Mouse (Mus musculus) sigmoid colon, adult 10 weeks (tissue): ENCODE results near the gene B3glct. TPM values are rescaled to one million over a fixed set of nuclear protein-coding genes. Genes with fewer than 3 reads are reported as not detected.

ENCODE experiments used
- polyA plus RNA-seq: library from polyadenylated mRNA; stranded (reverse); fragments of 350-450 nt; fragmentation: Illumina TruSeq; extraction: RNeasy Lipid Tissue Mini Kit (QIAGEN cat#74804); gene quantifications from one replicate; pipeline ENCODE4 v1.2.3, GENCODE M21; 2014; ENCODE audit warnings: low read depth, low replicate concordance

B3glct gene
- 24.3 TPM for polyA plus RNA-seq

DNA sequence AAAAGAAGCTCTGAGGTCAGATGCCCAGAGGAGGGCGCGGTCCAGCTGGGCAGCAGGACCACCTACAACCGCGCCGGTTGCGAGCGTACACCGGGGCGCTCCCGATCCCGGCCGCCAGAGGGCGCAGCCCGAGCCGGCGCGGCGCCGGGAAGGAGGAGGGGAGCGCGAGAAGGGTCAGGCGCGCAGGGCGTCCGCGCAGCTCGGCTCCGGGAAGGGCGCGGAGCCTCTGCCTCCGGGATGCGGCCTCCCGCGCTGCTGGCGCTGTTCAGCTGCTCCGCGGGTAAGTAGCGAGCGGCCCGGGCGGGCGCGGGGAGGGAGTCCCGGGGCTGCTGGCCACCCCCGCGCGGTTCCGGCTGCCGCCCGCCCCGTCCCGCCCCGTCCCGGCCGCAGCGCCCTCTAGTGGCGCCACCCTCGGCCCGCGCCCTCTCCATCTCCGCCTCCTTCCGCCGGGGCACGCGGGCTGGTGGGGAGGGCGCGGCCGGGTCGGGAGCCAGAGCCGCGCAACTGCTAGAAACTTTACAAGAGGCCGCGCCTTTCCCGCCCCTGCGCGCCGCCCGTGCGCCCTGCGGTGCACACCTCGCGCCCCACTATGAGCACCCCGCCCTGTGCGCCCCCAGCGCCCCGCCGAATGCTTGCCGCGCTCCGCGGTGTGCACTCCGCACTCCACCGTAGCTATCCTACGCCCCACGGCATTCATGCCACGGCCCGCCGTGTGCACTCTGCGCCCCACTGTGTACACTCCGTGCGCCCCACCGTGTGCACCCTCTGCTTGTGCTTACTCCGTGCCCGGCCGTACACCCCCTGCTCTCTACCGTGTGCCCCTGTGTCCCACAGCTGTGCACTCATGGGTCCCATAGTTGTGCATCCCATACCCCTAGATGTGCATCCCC is at the start of gene B3glct:
TSS of gene B3glct (plus strand) at position 131 of the 890 bp plus-strand sequence.

DNA sequence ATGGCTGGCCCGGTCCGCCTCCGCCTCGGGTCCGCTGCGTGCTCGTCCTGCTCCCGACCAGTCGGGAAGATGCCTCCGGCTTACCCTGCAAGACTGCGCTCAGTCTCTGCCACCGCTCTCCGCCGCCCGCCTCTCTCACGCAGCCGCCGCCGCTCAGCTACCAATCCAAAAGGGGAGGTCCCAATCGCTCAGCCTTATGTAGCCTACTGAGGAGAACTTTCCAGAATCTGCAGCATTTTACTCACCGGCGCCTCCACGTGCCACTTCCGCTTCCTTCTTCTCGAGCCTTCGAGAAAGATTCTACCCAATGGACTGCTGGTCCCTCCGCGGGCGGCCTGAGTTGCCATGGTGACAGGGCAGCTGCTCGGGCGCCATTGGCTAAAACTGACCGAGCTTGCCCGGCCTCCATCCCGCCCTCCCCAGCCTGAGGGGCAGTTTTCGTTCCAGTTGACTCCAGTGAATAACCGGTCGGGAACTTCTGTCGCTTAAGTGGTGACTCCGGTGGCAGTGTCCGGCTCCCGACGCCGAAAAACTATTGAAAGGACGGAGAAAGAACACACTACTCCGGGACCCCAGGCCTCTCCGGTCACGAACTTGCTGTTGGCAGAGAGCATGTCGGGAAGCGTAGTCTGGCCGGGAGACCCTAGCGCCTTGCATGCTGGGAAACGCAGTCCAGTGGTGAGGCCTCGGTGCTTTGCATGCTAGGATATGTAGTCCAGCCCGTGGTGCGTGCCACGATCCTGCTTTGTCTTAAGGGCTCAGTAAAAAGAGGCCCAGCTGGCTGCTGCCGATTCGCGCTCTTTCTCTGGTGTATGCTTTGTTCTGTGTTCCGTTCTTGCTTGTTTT is 41.7 kb upstream of the B3glct start, which contains the start of gene Hsph1:
TSS of gene Hsph1 (minus strand) at position 302 of the 846 bp plus-strand sequence.

Other genes starting within 250 kb of the B3glct start
- gene Tex26, start 238.6 kb upstream of the B3glct start, polyA plus RNA-seq = not detected
- not detected for gene Wdr95, start 149.6 kb upstream of the B3glct start, polyA plus RNA-seq
- 106 TPM for gene Hsph1, start 41.9 kb upstream of the B3glct start, polyA plus RNA-seq